Mouse (Mus musculus) limb, embryonic 11.5 days (tissue): ENCODE measurements around the gene Hacd1. TPM values are rescaled to one million over a fixed set of nuclear protein-coding genes. Genes with fewer than 3 reads are reported as not detected.
A peak's percentile ranks its signal among the peaks of the same experiment; 100 is the strongest.

Experiments used
- ATAC-seq: fragments of 200-750 bp; cut with Nextera tagmentation; 2 replicates; pipeline ENCODE4 v1.8.0; 2017; ENCODE audit warnings: low read depth; ENCODE audit not compliant: insufficient number of reproducible peaks, low FRiP score, low TSS enrichment
- DNase-seq: peaks from one replicate; pipeline ENCODE4 v3.0.0-alpha.2; 2015; ENCODE audit warnings: low spot score
- H3K27ac ChIP-seq: fragments of 300-500 bp; sonication (generic); replicated peaks from 2 replicates; pipeline ENCODE4 v1.5.1; 2014; ENCODE audit warnings: low read depth, mild to moderate bottlenecking, low read length
- H3K27me3 ChIP-seq: fragments of 300-500 bp; sonication (generic); 2 replicates; pipeline ENCODE4 v1.6.1; 2014; ENCODE audit warnings: mild to moderate bottlenecking, low read length, mixed read lengths; ENCODE audit not compliant: control insufficient read depth, insufficient read depth
- H3K36me3 ChIP-seq: fragments of 300-500 bp; sonication (generic); 2 replicates; pipeline ENCODE4 v1.6.1; 2014; ENCODE audit warnings: mild to moderate bottlenecking, low read length, moderate library complexity, mixed read lengths; ENCODE audit not compliant: control insufficient read depth, insufficient read depth
- H3K4me1 ChIP-seq: fragments of 300-500 bp; sonication (generic); 2 replicates; pipeline ENCODE4 v1.6.1; 2014; ENCODE audit warnings: low read length, mixed read lengths; ENCODE audit not compliant: control insufficient read depth, insufficient read depth
- H3K4me2 ChIP-seq: fragments of 300-500 bp; sonication (generic); 2 replicates; pipeline ENCODE4 v1.6.1; 2014; ENCODE audit warnings: low read depth, mild to moderate bottlenecking, moderate library complexity; ENCODE audit not compliant: severe bottlenecking
- H3K4me3 ChIP-seq: fragments of 300-500 bp; sonication (generic); 2 replicates; pipeline ENCODE4 v1.5.1; 2014; ENCODE audit warnings: low read depth, low read length
- H3K9ac ChIP-seq: fragments of 300-500 bp; sonication (generic); 2 replicates; pipeline ENCODE4 v1.6.1; 2014; ENCODE audit warnings: mild to moderate bottlenecking, low read length
- H3K9me3 ChIP-seq: fragments of 300-500 bp; sonication (generic); 2 replicates; pipeline ENCODE4 v1.6.1; 2016; ENCODE audit warnings: low read length; ENCODE audit not compliant: control insufficient read depth
- WGBS: fragments of 180-500 bp; shearing (Covaris S2); extraction: QIAGEN DNeasy Blood & Tissue Kit; methylation state at CpG from one replicate; pipeline ENCODE4 v1.1.7; 2014; 5-methylcytosine and 5-hydroxymethylcytosine counted together
- polyA plus RNA-seq: library from polyadenylated mRNA; unstranded; fragments of >200 nt; fragmentation: Nextera tagmentation; extraction: Ambion mirVana; gene quantifications from 2 replicates; pipeline ENCODE4 v1.2.1, GENCODE M21; 2014

The Hacd1 gene
- polyA plus RNA-seq, 1 experiment from 2014 or later: 42.6 TPM

DNA sequence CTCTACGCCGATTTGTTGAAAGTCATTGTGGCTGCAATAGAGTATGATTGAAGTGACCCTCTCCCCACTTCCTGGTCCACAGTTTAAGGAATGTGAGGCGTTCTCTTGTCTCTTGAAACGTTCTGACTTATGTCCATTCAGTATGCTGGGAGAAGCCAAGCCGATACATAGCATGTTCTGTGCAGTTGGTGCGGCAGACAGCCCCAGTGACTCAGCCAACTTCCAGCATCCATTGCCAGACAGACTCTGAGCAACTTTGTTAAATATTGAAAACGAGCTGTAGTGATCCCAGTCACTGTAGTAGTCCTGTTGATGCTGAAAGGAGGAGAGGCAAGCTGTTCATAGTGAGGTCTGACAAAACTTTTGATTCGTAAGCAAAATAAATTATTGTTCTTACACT lies 14.5 kb upstream of the Hacd1 start:
- Histone ChIP-seq H3K9me3 (no peaks in the 10 kb centered on the region), H3K4me1 (0 out of 2 replicates have a peak, but pooled peaks cover 7% of the 10 kb centered on the region), H3K27ac (no peak overlapping the region), H3K4me3 (no peak overlapping the region), H3K36me3 (no peaks in the 10 kb centered on the region), H3K27me3 (no peaks in the 10 kb centered on the region), H3K4me2 (no peak overlapping the region), H3K9ac (no peak overlapping the region)
- ATAC-seq: no peak
- DNase-seq: no peak
- 82% methylated on average over 8 of the region's 8 CpGs for WGBS

DNA sequence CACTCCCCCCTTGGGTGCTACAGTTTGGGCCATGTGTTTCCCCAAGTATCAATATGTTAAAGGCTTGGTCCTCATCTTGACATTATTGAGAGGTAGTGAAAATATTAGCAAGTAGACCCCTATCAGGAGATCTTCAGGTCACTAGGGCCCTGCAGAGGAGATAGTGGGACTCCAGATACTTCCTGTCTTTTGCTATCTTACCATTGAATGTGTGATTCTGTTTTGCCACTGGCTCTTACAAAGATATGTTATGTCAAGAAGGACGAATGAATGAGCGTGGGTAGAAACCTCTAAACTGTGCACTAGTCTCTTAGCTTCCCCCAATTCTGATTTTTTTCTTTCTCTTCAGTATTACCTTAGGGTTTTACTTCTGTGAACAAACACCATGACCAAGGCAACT lies 13.1 kb upstream of the Hacd1 start:
- Histone ChIP-seq H3K4me1 (no peaks in the 10 kb centered on the region), H3K27ac (no peak overlapping the region), H3K9me3 (no peaks in the 10 kb centered on the region), H3K4me3 (no peak overlapping the region), H3K4me2 (no peak overlapping the region), H3K27me3 (no peaks in the 10 kb centered on the region), H3K9ac (no peak overlapping the region), H3K36me3 (no peaks in the 10 kb centered on the region)
- DNase-seq: no peak
- no peak for ATAC-seq
- WGBS: 84% methylated on average over 2 of the region's 2 CpGs

DNA sequence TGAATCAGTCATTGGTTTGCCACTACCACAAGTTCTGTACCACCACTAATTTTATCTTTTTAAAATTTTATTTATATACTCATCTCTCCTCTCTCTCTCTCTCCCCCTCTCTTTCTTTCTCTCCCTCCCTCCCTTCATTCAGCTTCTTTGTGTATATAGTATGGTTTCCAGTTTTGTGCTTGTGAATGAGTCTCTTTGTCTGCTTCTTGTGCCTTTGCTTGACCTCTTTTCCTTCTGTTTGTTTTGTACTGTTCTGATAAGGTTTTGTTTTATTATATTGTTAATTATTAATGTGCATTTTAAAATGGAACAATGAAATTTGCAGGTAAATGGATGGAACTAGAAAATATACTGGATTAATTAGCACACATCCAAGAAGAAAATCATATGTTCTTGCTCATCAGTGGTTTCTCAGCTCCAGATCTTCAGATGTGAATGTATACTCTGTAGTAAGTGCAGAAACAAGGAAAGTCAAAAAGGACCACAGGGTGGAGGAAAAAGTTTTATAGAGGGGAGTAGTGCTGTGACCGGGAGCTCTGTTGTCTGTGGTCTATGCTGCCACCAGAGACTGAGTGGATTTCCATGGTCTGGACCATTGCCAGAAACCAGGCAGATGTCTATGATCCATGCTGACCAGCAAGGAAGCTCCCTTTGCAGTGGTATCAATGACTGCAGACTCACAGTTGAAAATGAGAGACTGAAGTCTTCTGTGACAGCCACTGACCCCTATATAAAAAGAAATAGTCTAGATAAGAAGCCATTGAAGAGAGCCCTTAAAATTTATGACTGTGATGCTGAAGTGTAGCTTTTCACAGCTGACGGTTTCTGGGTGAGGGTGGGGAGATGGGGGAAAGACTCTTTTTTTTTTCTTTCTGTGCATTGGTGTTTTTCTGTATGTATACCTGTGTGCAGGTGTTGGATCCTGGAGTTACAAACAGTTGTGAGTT lies 10.0 kb upstream of the Hacd1 start:
- no peak for DNase-seq
- H3K9ac ChIP-seq: no peak overlapping the region
- H3K4me3 ChIP-seq: no peak overlapping the region
- H3K27me3 ChIP-seq: no peaks in the 10 kb centered on the region
- 56% methylated on average over 2 of the region's 2 CpGs for WGBS
- no peaks in the 10 kb centered on the region for H3K4me1 ChIP-seq
- no peaks in the 10 kb centered on the region for H3K36me3 ChIP-seq
- no peak overlapping the region for H3K4me2 ChIP-seq
- H3K27ac ChIP-seq: no peak overlapping the region
- ATAC-seq: no peak
- no peaks in the 10 kb centered on the region for H3K9me3 ChIP-seq

DNA sequence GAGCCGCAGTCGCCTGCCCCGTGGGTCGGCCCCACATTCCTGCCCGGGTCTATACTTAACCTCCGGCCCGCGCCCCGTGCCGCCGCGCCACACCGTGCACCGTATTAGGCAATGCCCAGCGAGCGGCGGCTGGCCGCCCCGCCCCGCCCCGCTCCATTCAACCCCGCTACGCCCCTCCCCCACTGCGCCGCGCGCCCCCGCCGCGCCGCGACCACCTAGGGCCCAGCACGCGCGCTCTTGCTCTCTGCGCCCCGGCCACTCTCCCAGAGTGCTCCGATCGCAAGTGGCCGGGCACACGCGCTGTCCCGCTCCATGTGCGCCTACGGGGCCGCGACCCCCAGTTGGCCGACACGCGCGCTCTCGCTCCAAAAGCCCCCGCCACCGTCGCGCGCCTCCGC lies 768 bp downstream of the Hacd1 start:
- under 1% methylated on average over 38 of the region's 58 CpGs for WGBS
- peak overlapping the region; percentile 72 for H3K4me3 ChIP-seq
- peak overlapping the region; percentile 65 for H3K27ac ChIP-seq
- H3K4me2 ChIP-seq: peak overlapping the region; percentile 80
- no peaks in the 10 kb centered on the region for H3K4me1 ChIP-seq
- no peaks in the 10 kb centered on the region for H3K27me3 ChIP-seq
- no peaks in the 10 kb centered on the region for H3K36me3 ChIP-seq
- H3K9ac ChIP-seq: peak overlapping the region; percentile 77
- no peaks in the 10 kb centered on the region for H3K9me3 ChIP-seq
- DNase-seq (peak; percentile 90), ATAC-seq (peak; percentile 91)

DNA sequence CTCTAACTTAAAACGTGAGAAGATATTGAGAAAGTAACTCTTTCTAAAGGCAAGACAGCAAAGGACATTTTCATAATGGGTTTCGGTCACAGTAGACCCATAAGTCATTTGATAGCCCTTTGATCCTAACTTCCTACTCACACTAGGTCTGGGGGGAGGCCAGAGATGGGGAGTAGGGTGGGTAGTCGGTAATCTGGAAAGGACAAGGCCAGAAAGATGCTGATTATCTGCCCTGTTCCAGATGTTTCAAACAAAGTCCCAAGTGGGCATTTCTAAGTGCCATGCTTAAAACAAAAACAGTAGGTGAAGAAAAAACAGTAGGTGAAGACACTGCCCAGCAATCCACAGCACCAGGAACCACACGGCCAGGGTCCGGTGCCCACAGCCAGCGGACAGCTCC lies 1.2 kb downstream of the Hacd1 start:
- Histone ChIP-seq H3K27ac (no peak overlapping the region; the same call in 1 of the 2 replicates), H3K4me3 (peak overlapping the region; percentile 72), H3K4me1 (no peaks in the 10 kb centered on the region), H3K36me3 (no peaks in the 10 kb centered on the region), H3K27me3 (no peaks in the 10 kb centered on the region), H3K9me3 (no peaks in the 10 kb centered on the region), H3K9ac (peak overlapping the region; percentile 77), H3K4me2 (peak overlapping the region; percentile 80)
- WGBS: 2% methylated on average over 6 of the region's 6 CpGs
- DNase-seq: no peak
- ATAC-seq: peak; percentile 23; the same call in 1 of the 2 replicates

DNA sequence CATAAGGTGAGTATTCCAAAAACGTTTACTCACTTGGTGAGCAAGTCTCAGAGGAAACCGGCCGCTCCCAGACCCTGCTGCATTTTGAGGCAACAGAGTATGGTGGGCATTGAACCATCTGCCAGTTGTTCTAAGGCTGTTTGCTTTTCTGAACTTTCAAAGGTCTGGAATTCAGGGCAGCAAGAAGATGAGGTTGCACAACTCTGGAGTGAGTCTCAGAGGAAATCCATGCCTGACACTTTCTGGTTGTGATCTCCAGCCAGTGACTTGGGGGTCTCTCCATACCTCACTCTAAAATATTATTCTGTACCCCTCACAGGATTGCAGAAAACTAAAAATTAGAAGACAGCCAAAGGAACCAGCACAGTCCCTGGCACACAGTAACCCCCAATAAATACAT lies 1.8 kb downstream of the Hacd1 start:
- Histone ChIP-seq H3K27ac (no peak overlapping the region), H3K4me1 (no peaks in the 10 kb centered on the region), H3K9ac (no peak overlapping the region), H3K9me3 (no peaks in the 10 kb centered on the region), H3K27me3 (no peaks in the 10 kb centered on the region), H3K4me2 (no peak overlapping the region), H3K4me3 (no peak overlapping the region), H3K36me3 (no peaks in the 10 kb centered on the region)
- no peak for DNase-seq
- WGBS: 53% methylated on average over 3 of the region's 3 CpGs
- no peak for ATAC-seq

DNA sequence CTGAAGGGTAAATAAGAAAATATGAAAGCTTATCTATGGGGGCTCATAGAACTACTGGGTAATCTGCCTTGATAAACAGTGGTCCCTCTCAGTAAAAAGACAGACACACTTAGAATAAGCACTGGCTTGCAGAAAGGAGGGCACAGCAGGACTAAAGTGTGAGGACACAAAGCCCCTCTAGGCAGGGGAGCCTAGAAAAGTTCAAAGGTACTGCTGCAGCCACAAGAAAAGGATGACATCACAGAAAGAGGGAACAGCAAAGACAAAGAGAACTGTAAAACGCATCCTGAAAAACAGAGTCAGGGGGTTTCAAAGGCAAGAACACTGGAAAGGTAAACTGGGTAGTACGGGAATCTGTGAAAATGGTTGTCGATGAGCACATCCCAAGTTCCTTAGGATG lies 2.3 kb downstream of the Hacd1 start:
- 68% methylated on average over 3 of the region's 3 CpGs for WGBS
- no peak overlapping the region for H3K27ac ChIP-seq
- no peak overlapping the region for H3K9ac ChIP-seq
- H3K9me3 ChIP-seq: no peaks in the 10 kb centered on the region
- H3K4me1 ChIP-seq: no peaks in the 10 kb centered on the region
- ATAC-seq: no peak
- no peaks in the 10 kb centered on the region for H3K27me3 ChIP-seq
- no peak for DNase-seq
- no peak overlapping the region for H3K4me2 ChIP-seq
- H3K4me3 ChIP-seq: no peak overlapping the region
- no peaks in the 10 kb centered on the region for H3K36me3 ChIP-seq

DNA sequence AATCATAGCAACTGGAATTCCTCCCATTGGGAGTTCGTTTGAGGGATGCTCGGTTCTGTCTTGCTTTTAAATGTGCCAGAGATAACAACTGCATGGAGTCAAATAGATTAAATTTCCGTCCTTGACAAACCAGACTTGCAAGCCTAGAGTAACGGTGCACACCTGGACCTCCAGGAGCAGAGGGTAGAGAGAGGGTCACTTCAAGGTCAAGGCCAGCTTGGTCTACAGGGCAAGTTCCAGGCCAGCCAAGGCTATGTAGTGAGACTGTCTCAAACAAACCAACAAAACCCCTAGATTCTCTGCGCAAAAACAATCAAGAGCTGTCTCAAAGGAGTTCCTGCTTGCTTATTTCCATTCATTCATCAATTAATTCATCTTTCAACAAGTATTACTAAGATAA lies 7.1 kb downstream of the Hacd1 start:
- H3K27ac ChIP-seq: no peak overlapping the region
- no peaks in the 10 kb centered on the region for H3K36me3 ChIP-seq
- H3K4me3 ChIP-seq: no peak overlapping the region
- H3K4me2 ChIP-seq: no peak overlapping the region
- no peak for DNase-seq
- 73% methylated on average over 5 of the region's 5 CpGs for WGBS
- H3K9ac ChIP-seq: no peak overlapping the region
- no peaks in the 10 kb centered on the region for H3K4me1 ChIP-seq
- no peak; the same call in 1 of the 2 replicates for ATAC-seq
- no peaks in the 10 kb centered on the region for H3K9me3 ChIP-seq
- no peaks in the 10 kb centered on the region for H3K27me3 ChIP-seq
